Mouse (Mus musculus) A20 (cell line): Measurements from ENCODE around the gene Bach2.

Experiments
- DNase-seq: peaks from one replicate; pipeline ENCODE4 v3.0.0-alpha.2; 2011; ENCODE audit warnings: low read depth, low spot score

The Bach2 gene

GRCm38 (mm10) chr4:32561555-32562095 lies 323.0 kb downstream of the Bach2 start:
- DNase-seq: no peak

GRCm38 (mm10) chr4:32562319-32563115 lies 323.9 kb downstream of the Bach2 start:
- no peak for DNase-seq

GRCm38 (mm10) chr4:32564416-32564815 lies 325.8 kb downstream of the Bach2 start:
- DNase-seq: no peak

GRCm38 (mm10) chr4:32564918-32565317 lies 326.3 kb downstream of the Bach2 start:
- DNase-seq: peak; percentile 79

- no peak for DNase-seq
These were observed 330.4 kb downstream of the Bach2 start for GRCm38 (mm10) chr4:32569054-32569453.

- no peak for DNase-seq
These were observed 331.7 kb downstream of the Bach2 start for GRCm38 (mm10) chr4:32569995-32570938.

- DNase-seq: no peak
These were observed 332.3 kb downstream of the Bach2 start for GRCm38 (mm10) chr4:32570939-32571317.

GRCm38 (mm10) chr4:32571441-32571840 lies 332.8 kb downstream of the Bach2 start:
- no peak for DNase-seq

GRCm38 (mm10) chr4:32572118-32572517 lies 333.5 kb downstream of the Bach2 start:
- DNase-seq: peak; percentile 60

GRCm38 (mm10) chr4:32573586-32573985 lies 335.0 kb downstream of the Bach2 start:
- no peak for DNase-seq

GRCm38 (mm10) chr4:32574604-32575003 lies 336.0 kb downstream of the Bach2 start:
- DNase-seq: peak; percentile 22

- no peak for DNase-seq
These were observed 336.6 kb downstream of the Bach2 start for GRCm38 (mm10) chr4:32575165-32575564.

- DNase-seq: no peak
These were observed 341.2 kb downstream of the Bach2 start for GRCm38 (mm10) chr4:32579850-32580249.

- DNase-seq: no peak
These were observed 345.6 kb downstream of the Bach2 start for GRCm38 (mm10) chr4:32584181-32584580.

GRCm38 (mm10) chr4:32586596-32586995 lies 348.0 kb downstream of the Bach2 start:
- DNase-seq: peak; percentile 85

GRCm38 (mm10) chr4:32587543-32587942 lies 348.9 kb downstream of the Bach2 start:
- peak; percentile 69 for DNase-seq

GRCm38 (mm10) chr4:32588237-32588636 lies 349.6 kb downstream of the Bach2 start:
- peak; percentile 87 for DNase-seq

GRCm38 (mm10) chr4:32601135-32601534 lies 362.5 kb downstream of the Bach2 start:
- peak; percentile 49 for DNase-seq

- no peak for DNase-seq
These were observed 364.1 kb downstream of the Bach2 start, which contains the start of gene Gja10 for GRCm38 (mm10) chr4:32602660-32603059. TSS of gene Gja10 (minus strand) at chr4:32602760.

GRCm38 (mm10) chr4:32615034-32615881 lies 376.7 kb downstream of the Bach2 start, which contains the start of gene Casp8ap2:
TSS of gene Casp8ap2 (plus strand) at chr4:32615451.
- DNase-seq: peak; percentile 100

- DNase-seq: no peak
These were observed 383.0 kb downstream of the Bach2 start for GRCm38 (mm10) chr4:32621637-32622036.
